Mouse (Mus musculus) liver, embryonic 14.5 days (tissue): ENCODE results near the gene U2surp. TPM values are rescaled to one million over a fixed set of nuclear protein-coding genes. Genes with fewer than 3 reads are reported as not detected.

Experiments used
- ATAC-seq: fragments of 200-750 bp; cut with Nextera tagmentation; 2 replicates; pipeline ENCODE4 v1.8.0; 2017; ENCODE audit warnings: moderate number of reproducible peaks, mild to moderate bottlenecking, moderate library complexity; ENCODE audit not compliant: insufficient read depth
- DNase-seq, 3 experiments: peaks; one replicate each; pipeline ENCODE4 v3.0.0-alpha.2; 2012 to 2013; ENCODE audit warnings: low read depth in 3 of 3, low spot score in 3 of 3
- H3K27ac ChIP-seq: fragments of 300-500 bp; sonication (generic); 2 replicates; pipeline ENCODE4 v1.5.1; 2014; ENCODE audit warnings: moderate library complexity, mild to moderate bottlenecking, control low read depth, inconsistent platforms
- H3K27me3 ChIP-seq: fragments of 300-500 bp; sonication (generic); 2 replicates; pipeline ENCODE4 v1.6.1; 2014; ENCODE audit warnings: mild to moderate bottlenecking, low read length, moderate library complexity; ENCODE audit not compliant: control insufficient read depth, insufficient read depth
- H3K36me3 ChIP-seq: fragments of 300-500 bp; sonication (generic); replicated peaks from 2 replicates; pipeline ENCODE4 v1.6.1; 2014; ENCODE audit warnings: low read depth; ENCODE audit not compliant: control insufficient read depth, insufficient read depth
- H3K4me1 ChIP-seq, 2 experiments: fragments of 200-500 bp in 1 of 2; fragments of 300-500 bp in 1 of 2; sonication (generic) in 1 of 2; replicated peaks; 2 replicates each; pipeline ENCODE4 v1.6.1; 2012 to 2014; ENCODE audit warnings: antibody characterized with exemption in 1 of 2, inconsistent platforms in 1 of 2, low read length in 1 of 2; ENCODE audit not compliant: control insufficient read depth in 2 of 2, insufficient read depth in 2 of 2
- H3K4me2 ChIP-seq: fragments of 300-500 bp; sonication (generic); 2 replicates; pipeline ENCODE4 v1.6.1; 2014; ENCODE audit warnings: low read depth, mild to moderate bottlenecking, control low read depth, moderate library complexity
- H3K4me3 ChIP-seq, 2 experiments: fragments of 200-500 bp in 1 of 2; fragments of 300-500 bp in 1 of 2; sonication (generic) in 1 of 2; 2 replicates each; pipeline ENCODE4 v1.5.1; 2012 to 2014; ENCODE audit warnings: low read depth in 2 of 2, low read length in 2 of 2, mild to moderate bottlenecking in 2 of 2, control low read depth in 1 of 2, inconsistent platforms in 1 of 2, moderate library complexity in 1 of 2; ENCODE audit not compliant: insufficient read depth in 1 of 2
- H3K9ac ChIP-seq: fragments of 300-500 bp; sonication (generic); replicated peaks from 2 replicates; pipeline ENCODE4 v1.6.1; 2014; ENCODE audit warnings: mild to moderate bottlenecking, control low read depth, moderate library complexity
- H3K9me3 ChIP-seq: fragments of 300-500 bp; sonication (generic); 2 replicates; pipeline ENCODE4 v1.6.1; 2016; ENCODE audit warnings: low read length, mixed read lengths; ENCODE audit not compliant: control insufficient read depth
- CTCF ChIP-seq: IDR thresholded peaks from 2 replicates; pipeline ENCODE4 v1.5.1; 2016; ENCODE audit warnings: antibody characterized with exemption, low read depth, control low read depth
- EP300 ChIP-seq: IDR thresholded peaks from 2 replicates; pipeline ENCODE4 v1.6.1; 2016; ENCODE audit warnings: antibody characterized with exemption, low read depth
- WGBS: fragments of 180-500 bp; shearing (Covaris S2); extraction: QIAGEN DNeasy Blood & Tissue Kit; methylation state at CpG from one replicate; pipeline ENCODE4 v1.1.7; 2014; ENCODE audit not compliant: insufficient replicate concordance; 5-methylcytosine and 5-hydroxymethylcytosine counted together
- polyA plus RNA-seq, 2 experiments: library from polyadenylated mRNA; depleted of rRNA in 1 of 2; stranded (reverse) in 1 of 2; unstranded in 1 of 2; fragments of >200 nt; fragmentation: Nextera tagmentation in 1 of 2; extraction: Ambion mirVana in 1 of 2; gene quantifications; 2 replicates each; pipeline versions ENCODE4 v1.2.1 to v1.2.3; 2012 to 2014

Gene U2surp
- polyA plus RNA-seq, 2 experiments = 12.4 to 57.4 TPM

DNA sequence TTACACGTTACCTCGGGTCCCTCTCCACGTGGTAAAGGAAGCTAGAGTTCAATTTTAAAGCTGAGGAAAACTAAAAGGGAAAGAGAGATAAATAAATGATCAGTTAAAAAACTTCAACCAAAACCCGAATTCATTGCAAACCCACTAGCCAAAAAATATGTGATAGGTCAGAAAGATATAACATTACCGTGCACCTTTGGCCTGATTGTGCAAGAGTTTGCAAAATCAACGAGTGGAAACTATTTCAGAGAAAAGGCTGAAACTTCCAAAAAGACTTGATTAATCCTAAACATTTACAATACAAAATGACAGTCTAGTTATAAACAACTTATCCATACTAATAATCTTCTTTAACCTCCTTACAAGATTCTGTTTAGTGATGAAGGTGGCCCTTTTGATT lies 45.9 kb upstream of the U2surp start:
- Histone ChIP-seq H3K4me1 (peaks cover 49 to 51% of the 10 kb centered on the region in 2 experiments), H3K27me3 (peaks cover 47% of the 10 kb centered on the region), H3K4me2 (no peak overlapping the region), H3K36me3 (no peaks in the 10 kb centered on the region), H3K27ac (no peak overlapping the region), H3K9me3 (no peaks in the 10 kb centered on the region), H3K4me3 (no peak overlapping the region), H3K9ac (no peak overlapping the region)
- TF ChIP-seq CTCF (no peak), EP300 (no peak)
- ATAC-seq (no peak), DNase-seq (no peak)
- 43% methylated on average over 6 of the region's 6 CpGs for WGBS

DNA sequence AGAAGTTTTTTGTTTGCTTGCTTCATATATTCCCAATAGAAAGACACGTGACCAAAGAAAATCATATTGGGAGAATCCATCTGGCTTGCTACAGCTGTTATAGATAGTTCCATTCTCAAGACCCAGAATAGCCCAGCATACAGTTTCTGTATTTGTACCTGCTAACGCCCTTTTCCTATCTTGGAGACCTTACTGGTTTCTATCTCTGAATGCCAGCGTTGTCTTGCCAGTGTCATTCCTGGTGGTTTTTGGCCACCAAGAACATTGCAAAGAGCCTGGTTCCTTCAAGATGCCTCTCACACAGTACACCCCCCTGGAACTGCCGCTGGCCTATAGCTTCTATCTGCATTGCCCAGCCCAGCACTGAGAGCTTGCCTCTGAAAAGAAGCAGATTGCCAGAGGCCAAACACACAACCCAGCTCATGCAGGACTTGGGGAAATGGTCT lies 44.3 kb upstream of the U2surp start:
- H3K27ac ChIP-seq = peak overlapping the region; percentile 75
- no peaks in the 10 kb centered on the region for H3K9me3 ChIP-seq
- H3K4me1 ChIP-seq = peaks cover 55 to 63% of the 10 kb centered on the region in 2 experiments
- H3K36me3 ChIP-seq = no peaks in the 10 kb centered on the region
- peaks cover 32% of the 10 kb centered on the region for H3K27me3 ChIP-seq
- no peak overlapping the region for H3K4me3 ChIP-seq
- 0 out of 2 replicates have a peak overlapping the region, but pooled peaks have one; percentile 37 for H3K9ac ChIP-seq
- TF ChIP-seq CTCF (no peak), EP300 (peak; percentile 72)
- DNase-seq = peak; percentile 45 to 55 (median 54)
- peak; percentile 49 for ATAC-seq
- 25% methylated on average over 4 of the region's 4 CpGs for WGBS
- H3K4me2 ChIP-seq = peak overlapping the region; percentile 51

DNA sequence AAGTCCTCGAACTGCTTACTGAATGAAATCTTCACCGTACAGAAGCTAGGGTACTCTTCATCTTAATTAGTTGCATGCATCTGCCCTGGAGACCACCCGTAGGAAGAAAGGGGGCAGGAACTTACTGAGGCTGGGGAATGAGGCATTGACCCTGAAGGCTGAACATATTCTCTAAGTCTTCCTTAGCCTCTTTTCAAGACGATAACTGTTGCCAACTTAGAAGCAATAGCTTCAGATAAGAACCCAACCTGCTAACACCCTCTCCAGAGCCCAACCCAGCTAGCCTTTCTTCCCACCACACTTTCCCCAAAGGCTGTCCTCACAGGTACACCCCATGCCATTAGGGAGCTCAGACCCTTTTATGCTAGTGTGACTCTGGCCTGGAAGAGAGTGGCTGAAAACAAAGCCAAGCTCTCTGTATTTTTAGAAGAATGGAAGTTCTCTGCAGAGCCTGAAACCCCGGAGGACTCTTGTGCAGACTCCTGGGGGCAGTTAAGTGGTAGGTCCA lies 43.5 kb upstream of the U2surp start:
- Histone ChIP-seq H3K4me1 (peaks cover 62 to 69% of the 10 kb centered on the region in 2 experiments), H3K27ac (peak overlapping the region; percentile 75), H3K4me2 (peak overlapping the region; percentile 51), H3K4me3 (no peak overlapping the region; a peak in 1 of 4 replicates), H3K9ac (peak overlapping the region; percentile 43), H3K36me3 (no peaks in the 10 kb centered on the region), H3K27me3 (peaks cover 24% of the 10 kb centered on the region), H3K9me3 (no peaks in the 10 kb centered on the region)
- DNase-seq (no peak), ATAC-seq (peak; percentile 36; the same call in 1 of the 2 replicates)
- TF ChIP-seq CTCF (no peak), EP300 (no peak)
- WGBS = 42% methylated on average over 5 of the region's 5 CpGs

DNA sequence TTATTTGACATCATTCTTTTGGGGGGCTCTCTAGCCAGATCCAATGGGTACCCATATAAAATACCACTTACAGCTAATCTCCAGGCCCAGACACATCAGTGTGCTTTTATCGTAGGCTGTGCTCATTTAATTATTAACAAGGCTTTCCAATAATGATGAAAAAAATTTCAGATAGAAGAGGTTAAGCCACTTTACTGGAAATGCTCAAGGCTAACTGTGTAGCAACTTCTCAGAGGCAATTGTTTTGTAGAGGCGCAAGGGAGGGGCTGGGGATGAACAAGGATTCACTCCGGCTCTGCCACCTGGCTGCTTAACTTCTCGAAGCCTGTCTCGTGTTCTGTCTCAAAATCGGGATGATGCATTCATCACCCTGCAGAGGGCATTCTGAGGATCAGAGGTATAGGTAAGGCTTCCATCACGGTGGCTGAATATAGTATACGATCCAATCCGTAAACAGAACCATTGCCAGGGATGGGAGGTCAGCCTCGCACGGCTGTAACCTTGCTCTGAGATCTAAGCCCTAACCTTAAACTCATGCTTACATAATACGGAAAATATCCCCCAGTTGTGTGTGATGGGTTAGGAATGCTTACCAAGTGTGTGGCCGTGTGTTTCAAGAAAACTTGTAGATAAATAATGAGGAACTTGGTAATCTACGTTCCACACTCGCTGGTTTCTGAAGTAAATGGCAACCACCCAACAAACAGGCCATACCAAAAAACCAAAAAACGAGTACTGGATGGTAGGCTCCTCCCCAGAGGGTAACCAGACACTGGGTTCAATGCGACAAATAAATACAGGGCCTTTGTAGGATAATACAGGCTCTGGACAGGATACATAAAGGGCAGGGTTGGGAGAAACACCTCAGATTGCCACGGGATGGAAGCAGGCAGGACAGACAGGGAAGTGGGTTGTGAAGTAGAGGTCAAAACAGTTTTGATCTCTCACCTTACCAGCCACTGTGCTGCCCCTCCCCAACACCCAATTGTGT lies 42.7 kb upstream of the U2surp start:
- Histone ChIP-seq H3K9me3 (no peaks in the 10 kb centered on the region), H3K4me3 (no peak overlapping the region), H3K9ac (peak overlapping the region; percentile 43), H3K27ac (peak overlapping the region; percentile 75), H3K36me3 (no peaks in the 10 kb centered on the region), H3K4me1 (peaks cover 62 to 74% of the 10 kb centered on the region in 2 experiments), H3K27me3 (peaks cover 16% of the 10 kb centered on the region), H3K4me2 (peak overlapping the region; percentile 51)
- peak; percentile 43 for ATAC-seq
- 37% methylated on average over 18 of the region's 18 CpGs for WGBS
- peak; percentile 74 for TF ChIP-seq EP300
- no peak for TF ChIP-seq CTCF
- peak; percentile 59 to 61 (median 60) for DNase-seq
